Mouse (Mus musculus) heart, adult 18-20 months (tissue): Measurements from ENCODE around the gene Itga6. TPM values are rescaled to one million over a fixed set of nuclear protein-coding genes. Genes with fewer than 3 reads are reported as not detected.
A peak's percentile ranks its signal among the peaks of the same experiment; 100 is the strongest.

ENCODE experiments used
- DNase-seq, 2 experiments: peaks; one replicate each; pipeline ENCODE4 v3.0.0; 2021 to 2022; ENCODE audit warnings: mixed read lengths in 1 of 2
- total RNA-seq, 2 experiments: library from RNA; stranded (reverse); gene quantifications; 2 replicates each; pipeline ENCODE4 v1.2.3; 2021

Itga6 gene
- total RNA-seq, 2 experiments from 2014 or later = 51.5 to 62.3 TPM

GRCm38 (mm10) chr2:71844906-71845305 lies 99.5 kb downstream of the Itga6 start:
- DNase-seq = no peak

DNA sequence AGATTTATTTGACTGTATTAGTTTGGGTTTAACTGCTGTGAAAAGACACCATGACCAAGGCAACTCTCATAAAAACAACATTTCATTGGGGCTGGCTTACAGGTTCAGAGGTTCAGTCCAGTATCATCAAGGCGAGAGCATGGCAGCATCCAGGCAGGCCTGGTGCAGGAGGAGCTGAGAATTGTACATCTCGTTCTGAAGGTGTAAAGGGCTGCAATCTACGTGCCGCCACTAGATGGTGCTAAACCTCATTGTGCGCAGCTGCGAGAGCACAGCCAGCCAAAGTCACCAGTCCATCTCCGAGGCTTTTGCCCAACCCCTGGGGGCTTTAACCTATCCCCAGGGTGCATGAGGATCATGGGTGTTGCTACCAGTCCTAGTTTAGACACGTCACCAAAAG lies 106.7 kb downstream of the Itga6 start:
- peak; percentile 47 to 72 for DNase-seq

DNA sequence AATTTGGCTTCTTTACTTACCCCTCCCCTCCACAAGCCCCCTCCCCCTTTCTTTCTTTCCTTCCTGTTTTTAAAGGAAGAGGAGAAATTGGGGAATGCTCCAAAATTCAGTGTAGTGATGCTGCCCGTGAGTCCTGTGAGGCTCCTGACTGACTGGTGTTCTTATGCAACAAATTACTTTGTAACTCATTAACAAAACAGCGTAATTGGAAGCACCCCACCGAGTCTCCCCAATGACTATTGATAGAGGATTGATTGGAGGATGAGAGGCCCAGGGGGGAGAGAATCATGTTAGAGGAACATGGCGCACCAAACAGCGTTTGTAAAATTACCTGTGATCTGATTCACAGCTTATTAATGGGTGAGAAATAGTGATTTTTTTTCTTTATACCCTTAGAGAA lies 109.7 kb downstream of the Itga6 start:
- no peak for DNase-seq

- DNase-seq = no peak
Observed at GRCm38 (mm10) chr2:71863531-71864173, 118.2 kb downstream of the Itga6 start.

DNA sequence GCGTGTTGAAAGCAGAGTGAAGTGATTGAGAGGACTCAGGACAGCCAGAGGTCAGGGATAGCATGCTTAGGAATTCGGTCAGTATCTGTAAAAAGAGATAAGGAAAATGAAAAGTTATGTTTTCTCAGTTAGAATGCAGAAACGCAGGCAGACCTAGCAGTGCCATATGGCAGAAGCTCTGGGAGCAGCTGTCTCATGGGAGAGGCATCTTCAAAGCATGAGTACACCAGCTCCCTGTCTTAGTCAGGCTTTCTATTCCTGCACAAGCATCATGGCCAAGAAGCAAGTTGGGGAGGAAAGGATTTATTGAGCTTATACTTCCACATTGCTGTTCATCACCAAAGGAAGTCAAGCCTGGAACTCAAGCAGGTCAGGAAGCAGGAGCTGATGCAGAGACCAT lies 119.6 kb downstream of the Itga6 start:
- no peak for DNase-seq

GRCm38 (mm10) chr2:71865935-71866334 lies 120.5 kb downstream of the Itga6 start:
- DNase-seq = no peak

GRCm38 (mm10) chr2:71866565-71866964 lies 121.1 kb downstream of the Itga6 start:
- peak in 1 of 2 experiments; percentile 29 for DNase-seq

DNA sequence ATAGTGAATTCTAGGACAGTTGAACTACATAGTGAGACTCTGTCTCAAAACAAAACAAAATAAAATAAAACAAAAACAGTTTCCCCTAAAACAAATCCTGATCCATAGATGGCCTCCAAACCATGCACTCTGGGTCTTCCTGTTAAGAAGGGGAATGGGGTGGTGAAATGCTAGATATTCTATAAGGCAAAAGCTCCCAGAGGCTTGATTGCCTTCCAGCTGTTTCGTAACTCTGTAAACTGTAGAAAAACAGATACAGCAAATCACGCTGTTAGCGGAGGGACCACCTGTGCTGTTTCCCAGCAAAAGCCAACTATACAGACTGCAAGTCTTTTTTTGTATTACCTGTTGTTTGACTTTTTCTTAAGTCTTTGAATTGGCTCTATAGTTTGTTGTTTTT lies 121.6 kb downstream of the Itga6 start:
- no peak for DNase-seq

- DNase-seq = peak; percentile 53 to 74
Observed at GRCm38 (mm10) chr2:71867480-71867879, 122.1 kb downstream of the Itga6 start.

- DNase-seq = no peak
Observed at GRCm38 (mm10) chr2:71868256-71868655, 122.8 kb downstream of the Itga6 start.

DNA sequence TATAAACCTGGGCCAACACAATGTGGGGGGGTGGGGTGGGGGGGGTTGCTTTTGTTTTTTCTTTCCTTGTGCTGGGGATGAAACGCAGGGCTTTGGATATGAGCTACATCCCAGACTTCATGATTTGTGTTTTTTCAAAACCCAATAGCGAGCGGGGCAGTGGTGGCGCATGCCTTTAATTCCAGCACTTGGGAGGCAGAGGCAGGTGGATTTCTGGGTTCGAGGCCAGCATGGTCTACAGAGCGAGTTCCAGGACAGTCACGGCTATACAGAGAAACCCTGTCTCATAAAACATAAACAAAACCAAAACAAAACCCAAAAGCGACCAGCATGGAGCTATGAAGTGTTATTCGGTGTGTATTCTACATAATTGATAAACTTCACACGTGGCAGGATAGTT lies 126.7 kb downstream of the Itga6 start:
- no peak for DNase-seq

- peak; percentile 99 for DNase-seq
Observed at GRCm38 (mm10) chr2:71872801-71873443, 127.5 kb downstream of the Itga6 start, which contains the start of gene Pdk1. TSS of gene Pdk1 (plus strand) at chr2:71873224.

DNA sequence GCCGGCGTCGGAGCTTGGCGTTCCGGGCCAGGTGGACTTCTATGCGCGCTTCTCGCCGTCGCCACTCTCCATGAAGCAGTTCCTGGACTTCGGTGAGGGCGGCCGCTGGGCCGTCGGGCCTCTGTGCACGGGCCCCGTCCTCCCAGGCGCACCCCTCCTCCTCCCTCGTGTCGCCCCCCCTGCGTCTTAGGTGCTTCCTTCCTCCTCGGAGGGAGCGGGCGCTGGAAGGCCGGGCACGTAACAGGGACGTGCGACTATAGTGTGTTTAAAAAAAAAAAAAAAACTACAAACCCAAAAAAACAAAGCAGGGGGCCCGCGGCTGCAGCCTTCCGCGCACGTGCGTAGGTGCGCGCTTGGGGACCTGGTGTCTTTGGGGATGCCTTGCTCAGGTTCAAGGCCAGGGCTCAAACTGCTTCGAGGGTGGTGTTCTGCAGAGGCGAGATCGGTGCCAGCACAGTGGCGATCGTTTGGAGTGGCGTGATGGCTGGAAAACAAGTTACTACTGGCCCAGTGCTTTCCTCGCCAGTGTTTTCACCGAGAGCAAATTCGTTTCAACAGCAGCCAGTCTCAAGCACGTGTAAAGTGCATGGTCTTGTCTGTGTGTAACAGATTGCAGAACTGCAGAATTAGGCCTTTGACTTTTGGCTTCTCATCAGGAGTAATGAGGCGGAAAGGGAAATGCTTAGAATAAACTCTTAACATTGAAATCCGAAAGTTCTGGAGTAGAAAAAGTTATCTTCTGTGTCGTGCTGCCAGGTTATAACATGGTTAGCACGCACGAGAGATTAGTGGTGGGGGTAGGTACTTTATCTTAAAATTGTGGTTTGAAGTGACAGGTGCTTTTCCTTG lies 128.3 kb downstream of the Itga6 start:
- peak; percentile 62 for DNase-seq

DNA sequence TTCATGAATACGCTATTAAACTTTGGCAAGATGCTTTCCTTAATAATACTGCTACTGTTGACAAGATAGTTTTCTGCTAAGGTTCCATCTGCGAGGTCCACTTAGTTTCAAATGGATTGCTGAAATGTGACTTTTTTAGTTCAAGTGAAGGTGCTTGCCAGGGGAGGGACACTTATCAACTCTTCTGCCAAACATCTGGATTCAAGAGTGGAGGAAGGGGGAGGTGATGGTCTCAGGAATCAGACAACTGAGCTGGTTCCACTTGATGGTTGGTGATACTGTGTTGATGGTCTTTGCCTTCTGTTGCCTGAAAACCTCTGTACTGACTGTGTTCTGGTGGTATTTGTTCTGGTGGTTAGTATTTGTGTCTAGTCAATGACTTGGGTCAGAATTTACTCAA lies 129.0 kb downstream of the Itga6 start:
- DNase-seq = no peak

- DNase-seq = no peak
Observed at GRCm38 (mm10) chr2:71874836-71875235, 129.4 kb downstream of the Itga6 start.

- DNase-seq = peak in 1 of 2 experiments; percentile 52
Observed at GRCm38 (mm10) chr2:71877865-71878264, 132.4 kb downstream of the Itga6 start.

DNA sequence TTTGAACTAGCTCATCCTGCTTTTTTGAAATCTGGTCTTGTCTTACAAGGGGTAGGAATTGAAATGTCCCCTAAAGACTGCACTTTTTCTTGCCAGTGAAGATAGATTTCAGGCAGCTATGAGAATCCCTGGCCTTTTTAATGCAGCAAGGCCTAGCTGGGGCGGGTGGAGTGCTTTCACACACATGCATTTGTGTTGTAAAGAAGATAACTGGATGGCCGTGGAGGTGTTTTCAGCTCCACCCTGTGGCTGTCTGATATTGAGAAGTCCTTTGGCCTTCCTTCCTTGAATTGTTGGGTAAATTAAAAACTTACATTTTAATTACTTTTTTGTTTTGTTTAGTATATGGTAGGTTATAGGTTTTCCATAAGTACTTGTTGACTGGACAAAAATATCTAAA lies 133.0 kb downstream of the Itga6 start:
- DNase-seq = no peak

GRCm38 (mm10) chr2:71878943-71879342 lies 133.5 kb downstream of the Itga6 start:
- no peak for DNase-seq

DNA sequence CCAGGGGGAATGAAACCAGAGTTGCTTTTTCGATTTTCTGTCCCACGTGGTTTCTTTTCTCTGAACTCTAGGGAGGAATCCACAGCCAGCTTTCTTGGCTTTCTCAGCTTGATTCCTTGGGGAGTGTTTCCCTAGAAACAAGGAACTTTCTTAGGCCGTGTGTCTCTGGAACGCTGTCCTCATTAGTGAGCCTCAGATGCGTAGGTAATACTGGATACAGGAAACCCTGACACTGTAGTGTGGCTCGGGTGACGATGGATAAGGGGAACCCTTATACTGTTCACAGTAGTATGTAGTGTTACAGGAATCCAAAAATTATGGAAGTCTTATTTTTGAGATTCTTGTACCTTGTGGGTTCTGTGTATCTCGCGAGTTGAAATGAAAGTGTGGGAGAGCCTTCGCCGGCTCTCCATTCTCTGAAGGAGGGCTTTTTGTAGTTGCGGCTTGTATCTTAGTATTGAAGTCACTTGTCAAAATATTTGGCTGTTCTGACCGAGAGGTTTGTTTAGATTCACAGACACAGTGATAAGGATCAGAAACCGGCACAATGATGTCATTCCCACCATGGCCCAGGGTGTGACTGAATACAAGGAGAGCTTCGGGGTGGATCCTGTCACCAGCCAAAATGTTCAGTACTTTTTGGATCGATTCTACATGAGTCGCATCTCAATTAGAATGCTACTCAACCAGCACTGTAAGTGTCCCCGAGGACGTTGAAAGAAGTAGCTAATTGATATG lies 137.7 kb downstream of the Itga6 start:
- DNase-seq = no peak

- no peak for DNase-seq
Observed at GRCm38 (mm10) chr2:71887269-71887668, 141.9 kb downstream of the Itga6 start.

DNA sequence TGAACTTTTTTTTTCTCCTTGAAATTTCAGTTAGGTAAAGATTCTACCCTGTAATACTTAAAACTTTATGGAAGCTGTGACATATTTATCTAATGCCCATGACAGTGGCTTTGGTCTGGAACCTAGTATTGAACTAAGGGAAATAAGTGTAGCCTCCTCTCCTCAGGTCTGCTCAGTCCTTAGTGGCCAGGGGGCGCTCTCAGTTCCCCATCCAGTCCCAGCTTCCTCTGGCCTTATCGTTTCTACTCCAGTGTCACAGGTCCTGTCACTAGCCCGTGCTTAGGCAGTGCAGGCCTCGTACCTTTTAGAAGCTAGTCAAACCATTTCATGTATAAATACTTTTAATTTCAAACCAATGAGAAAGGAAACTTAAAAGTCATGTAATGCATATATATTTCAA lies 143.0 kb downstream of the Itga6 start:
- no peak for DNase-seq

DNA sequence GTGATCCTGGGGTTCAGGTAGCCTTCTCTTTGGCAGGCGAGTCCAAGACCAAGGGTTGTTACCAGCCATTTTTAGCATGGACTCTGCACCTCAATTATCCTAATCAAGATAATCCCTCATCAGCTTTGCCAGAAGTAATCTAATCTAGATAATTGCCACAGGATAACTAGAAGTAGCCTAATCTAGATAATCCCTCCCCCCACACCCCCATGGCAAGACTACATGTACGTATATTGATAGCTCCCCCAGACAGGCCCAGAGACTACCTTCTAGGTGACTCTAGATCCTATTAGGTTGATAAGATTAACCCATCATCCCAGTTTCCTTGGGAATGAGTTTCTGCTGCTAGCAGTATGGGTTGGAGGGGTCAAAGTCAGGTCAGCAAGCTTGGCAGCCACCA lies 146.1 kb downstream of the Itga6 start:
- no peak for DNase-seq
